Mouse (Mus musculus) brown adipose tissue, adult 24 weeks (tissue): ENCODE results near the gene D430042O09Rik. TPM values are rescaled to one million over a fixed set of nuclear protein-coding genes. Genes with fewer than 3 reads are reported as not detected.

Experiments
- H3K27ac ChIP-seq: fragments of 200-500 bp; replicated peaks from 2 replicates; pipeline ENCODE4 v1.5.1; 2012; ENCODE audit warnings: low read depth, mild to moderate bottlenecking, low read length
- H3K4me1 ChIP-seq: fragments of 200-500 bp; 2 replicates; pipeline ENCODE4 v1.6.1; 2012; ENCODE audit warnings: low read length, mixed read lengths; ENCODE audit not compliant: control insufficient read depth, insufficient read depth, insufficient read length
- H3K4me3 ChIP-seq: fragments of 200-500 bp; 2 replicates; pipeline ENCODE4 v1.5.1; 2012; ENCODE audit warnings: low read depth, mild to moderate bottlenecking, low read length, moderate library complexity; ENCODE audit not compliant: insufficient read depth
- polyA plus RNA-seq: library from polyadenylated mRNA; stranded (reverse); fragments of >200 nt; gene quantifications from 2 replicates; pipeline ENCODE4 v1.2.4, GENCODE M21; 2012; ENCODE audit not compliant: missing spikeins, insufficient read depth, insufficient read length

Gene D430042O09Rik
- polyA plus RNA-seq, 1 experiment: 3.5 TPM

GRCm38 (mm10) chr7:125720370-125720769 is 12.7 kb downstream of the D430042O09Rik start:
- Histone ChIP-seq H3K4me1 (no peaks in the 10 kb centered on the region), H3K4me3 (no peak overlapping the region), H3K27ac (no peak overlapping the region)

- no peaks in the 10 kb centered on the region for H3K4me1 ChIP-seq
- H3K4me3 ChIP-seq: no peak overlapping the region
- no peak overlapping the region for H3K27ac ChIP-seq
Measured at GRCm38 (mm10) chr7:125721033-125721432, 13.3 kb downstream of the D430042O09Rik start.

GRCm38 (mm10) chr7:125722127-125722526 is 14.4 kb downstream of the D430042O09Rik start:
- Histone ChIP-seq H3K4me1 (no peaks in the 10 kb centered on the region), H3K4me3 (no peak overlapping the region), H3K27ac (no peak overlapping the region)

GRCm38 (mm10) chr7:125723189-125723972 is 15.7 kb downstream of the D430042O09Rik start:
- no peaks in the 10 kb centered on the region for H3K4me1 ChIP-seq
- H3K27ac ChIP-seq: no peak overlapping the region
- H3K4me3 ChIP-seq: no peak overlapping the region

DNA sequence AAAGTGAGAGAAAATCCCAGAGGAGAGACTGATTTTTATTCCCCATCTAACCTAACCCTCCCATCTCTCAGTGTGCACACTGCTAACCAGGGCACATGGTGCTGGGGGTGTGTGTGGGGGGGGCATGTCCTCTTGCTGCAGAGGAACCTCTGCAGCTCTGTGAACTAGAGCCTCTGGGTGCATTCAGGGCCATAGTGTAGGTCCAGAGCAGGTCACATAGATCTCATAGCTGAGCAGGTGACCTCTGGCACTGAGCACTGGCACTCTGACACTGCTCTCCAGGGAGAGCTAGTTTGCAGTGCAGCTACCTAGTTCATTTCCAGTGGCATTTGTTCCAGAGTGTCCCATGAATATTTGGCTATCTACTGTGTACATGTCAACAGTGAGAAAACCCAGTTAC is 24.0 kb downstream of the D430042O09Rik start:
- no peak overlapping the region for H3K4me3 ChIP-seq
- peaks cover 6% of the 10 kb centered on the region; the same call in 1 of the 2 replicates for H3K4me1 ChIP-seq
- no peak overlapping the region for H3K27ac ChIP-seq

GRCm38 (mm10) chr7:125733791-125734190 is 26.1 kb downstream of the D430042O09Rik start:
- Histone ChIP-seq H3K4me3 (no peak overlapping the region), H3K4me1 (peaks cover 8% of the 10 kb centered on the region; the same call in 1 of the 2 replicates), H3K27ac (no peak overlapping the region)

- no peak overlapping the region for H3K4me3 ChIP-seq
Measured at GRCm38 (mm10) chr7:125736366-125737015, 28.8 kb downstream of the D430042O09Rik start.

DNA sequence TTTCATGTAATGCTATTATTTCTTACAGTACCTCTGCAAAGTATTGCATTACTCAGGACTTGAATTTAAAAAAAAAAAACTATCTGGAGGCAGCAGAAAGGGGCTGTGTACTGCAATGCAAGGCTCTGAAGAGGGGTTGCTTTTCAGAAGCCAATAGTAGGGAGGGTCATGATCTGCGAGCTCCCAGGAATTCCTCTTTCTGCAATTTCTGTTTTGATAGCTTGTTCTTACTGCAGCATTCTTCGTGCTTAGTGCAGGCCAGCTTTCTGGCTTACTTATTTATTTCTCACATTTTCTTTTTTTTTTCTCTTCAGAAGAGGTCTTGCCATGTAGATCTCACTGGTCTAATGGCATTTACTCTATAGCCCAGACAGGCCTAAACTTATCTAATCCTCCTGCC is 32.8 kb downstream of the D430042O09Rik start:
- H3K27ac ChIP-seq: no peak overlapping the region
- H3K4me3 ChIP-seq: no peak overlapping the region

More at GRCm38 (mm10) chr7:125736366-125737015, 28.8 kb downstream of the D430042O09Rik start:
- no peak overlapping the region for H3K27ac ChIP-seq
- peaks cover 9% of the 10 kb centered on the region for H3K4me1 ChIP-seq

GRCm38 (mm10) chr7:125741271-125741703 is 33.6 kb downstream of the D430042O09Rik start:
- Histone ChIP-seq H3K4me3 (no peak overlapping the region), H3K27ac (no peak overlapping the region), H3K4me1 (peaks cover 9% of the 10 kb centered on the region)

More for the DNA sequence above, 32.8 kb downstream of the D430042O09Rik start:
- H3K4me1 ChIP-seq: peaks cover 9% of the 10 kb centered on the region

GRCm38 (mm10) chr7:125744774-125745173 is 37.1 kb downstream of the D430042O09Rik start:
- H3K4me3 ChIP-seq: no peak overlapping the region
- no peak overlapping the region for H3K27ac ChIP-seq
- H3K4me1 ChIP-seq: peaks cover 7% of the 10 kb centered on the region

- no peak overlapping the region for H3K27ac ChIP-seq
- H3K4me3 ChIP-seq: no peak overlapping the region
- 0 out of 2 replicates have a peak, but pooled peaks cover under 1% of the 10 kb centered on the region for H3K4me1 ChIP-seq
Measured at GRCm38 (mm10) chr7:125746621-125747315, 39.1 kb downstream of the D430042O09Rik start.

- H3K27ac ChIP-seq: no peak overlapping the region
- H3K4me3 ChIP-seq: no peak overlapping the region
- H3K4me1 ChIP-seq: no peaks in the 10 kb centered on the region
Measured at GRCm38 (mm10) chr7:125747316-125747690, 39.6 kb downstream of the D430042O09Rik start.

GRCm38 (mm10) chr7:125748186-125748585 is 40.5 kb downstream of the D430042O09Rik start:
- H3K27ac ChIP-seq: no peak overlapping the region
- no peak overlapping the region for H3K4me3 ChIP-seq
- no peaks in the 10 kb centered on the region for H3K4me1 ChIP-seq

- H3K4me3 ChIP-seq: no peak overlapping the region
- H3K27ac ChIP-seq: no peak overlapping the region
- H3K4me1 ChIP-seq: no peaks in the 10 kb centered on the region
Measured at GRCm38 (mm10) chr7:125752699-125753325, 45.1 kb downstream of the D430042O09Rik start.

DNA sequence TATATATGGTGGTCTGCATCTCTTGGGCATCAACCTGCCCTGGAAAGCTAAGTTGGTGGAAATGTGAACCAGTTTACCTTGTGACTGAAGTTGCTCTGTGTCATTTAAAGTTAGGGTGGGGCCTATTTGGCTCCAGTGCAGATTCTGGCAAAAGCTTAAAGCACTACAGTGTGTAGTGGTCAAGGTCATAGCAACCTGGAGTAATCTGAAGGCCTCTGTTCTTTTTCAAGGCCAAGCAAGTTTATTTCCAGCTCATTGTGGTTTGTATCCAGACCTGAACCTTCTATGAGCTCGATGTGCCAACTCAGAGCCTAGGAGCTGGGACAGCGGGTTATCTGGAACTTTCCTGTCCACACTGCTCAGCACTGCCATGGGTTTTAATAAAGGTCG is 45.6 kb downstream of the D430042O09Rik start:
- Histone ChIP-seq H3K4me1 (no peaks in the 10 kb centered on the region), H3K4me3 (no peak overlapping the region), H3K27ac (no peak overlapping the region)
